Mouse (Mus musculus): ENCODE results near the gene Ikzf2. TPM values are rescaled to one million over a fixed set of nuclear protein-coding genes. Genes with fewer than 3 reads are reported as not detected.

Ikzf2 gene
- polyA plus RNA-seq, 1 experiment from 2014 or later: 1.9 TPM

DNA sequence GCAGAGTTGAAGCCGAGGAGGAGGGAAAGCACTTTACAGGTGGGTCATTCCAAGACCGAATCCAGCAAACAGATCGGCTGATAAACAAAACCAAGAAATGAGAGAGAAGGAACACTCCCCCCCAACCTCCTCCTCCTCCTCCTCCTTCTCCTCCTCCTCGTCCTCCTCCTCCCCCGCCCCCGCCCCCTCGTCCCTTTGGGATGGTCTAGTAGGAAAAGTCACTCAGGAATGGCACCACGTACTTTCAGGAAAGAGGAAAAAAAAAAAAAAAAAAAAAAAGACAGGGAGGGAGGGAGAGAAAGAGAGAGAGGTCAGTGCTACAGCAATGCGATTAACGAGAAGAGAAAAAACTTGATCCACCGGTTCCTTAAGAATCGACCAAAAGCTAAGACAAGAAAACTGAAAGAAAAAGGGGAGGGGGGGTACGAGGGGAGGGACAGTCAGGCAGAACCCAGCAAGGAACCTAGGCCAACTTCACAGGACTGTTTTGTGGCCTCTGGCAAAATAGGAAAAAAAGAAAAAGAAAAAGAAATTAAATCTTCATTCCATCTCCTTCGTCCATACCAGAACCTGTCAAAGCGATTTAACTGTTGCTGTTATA lies 1.1 kb downstream of the Ikzf2 start:
- Histone ChIP-seq H3K4me1 (peaks cover 16% of the 10 kb centered on the region), H3K27me3 (replicated peaks) (no peaks in the 10 kb centered on the region), H3K9me3 (no peaks in the 10 kb centered on the region), H3K9ac (peak overlapping the region; percentile 91), H3K36me3 (no peaks in the 10 kb centered on the region), H3K27ac (replicated peaks) (peak overlapping the region; percentile 61), H3K4me3 (peak overlapping the region; percentile 87), H3K4me2 (peak overlapping the region; percentile 92)
- under 1% methylated on average over 12 of the region's 15 CpGs for WGBS
- ATAC-seq (ENCODE audit: extremely low read depth, insufficient number of reproducible peaks, low FRiP score, low TSS enrichment): no peak

DNA sequence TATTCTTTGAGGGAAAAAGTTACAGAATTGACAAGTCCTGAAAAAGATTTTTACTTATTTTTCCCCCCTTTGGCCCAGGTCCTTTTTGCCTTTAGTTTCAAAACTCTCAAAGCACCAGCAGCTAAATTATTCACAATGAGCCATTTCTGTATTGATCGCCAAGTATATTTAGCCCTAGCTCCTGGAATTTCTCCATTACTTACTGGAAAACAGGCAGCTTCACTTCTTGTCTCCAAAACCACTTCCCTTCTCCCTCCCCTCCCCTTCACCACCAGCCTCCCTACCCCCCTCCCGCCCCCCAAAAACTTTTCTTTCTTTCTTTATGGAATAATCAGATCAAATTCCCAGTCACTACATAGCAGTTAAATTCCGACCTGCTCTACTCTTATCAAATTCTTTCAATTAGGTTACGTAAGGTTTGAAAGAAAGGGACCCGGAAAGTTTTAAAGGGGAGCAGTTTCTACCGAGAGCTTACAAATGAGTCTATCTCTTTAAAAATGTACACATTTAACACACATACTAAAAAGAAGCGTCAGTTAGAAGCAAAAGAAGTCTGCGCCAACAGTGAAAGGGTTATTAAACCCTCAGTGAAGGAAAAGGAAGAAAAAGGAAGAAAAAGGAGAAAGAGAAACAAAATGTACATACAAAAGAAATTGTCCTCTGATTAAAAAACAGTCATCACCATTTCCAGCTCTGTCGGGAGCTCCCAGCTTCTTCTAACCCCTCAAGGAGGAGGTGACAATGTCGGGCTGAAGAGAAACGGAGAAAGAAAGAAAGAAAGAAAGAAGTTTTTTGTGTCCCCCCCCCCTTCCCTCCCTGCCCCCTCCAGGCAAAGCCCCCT lies 1.8 kb downstream of the Ikzf2 start:
- WGBS: 1% methylated on average over 11 of the region's 11 CpGs
- no peak for ATAC-seq (ENCODE audit: extremely low read depth, insufficient number of reproducible peaks, low FRiP score, low TSS enrichment)
- Histone ChIP-seq H3K4me2 (peak overlapping the region; percentile 92), H3K4me1 (peaks cover 16% of the 10 kb centered on the region), H3K9me3 (no peaks in the 10 kb centered on the region), H3K27me3 (replicated peaks) (no peaks in the 10 kb centered on the region), H3K9ac (peak overlapping the region; percentile 91), H3K27ac (replicated peaks) (peak overlapping the region; percentile 61), H3K4me3 (peak overlapping the region; percentile 87), H3K36me3 (no peaks in the 10 kb centered on the region)

- no peak for ATAC-seq (ENCODE audit: extremely low read depth, insufficient number of reproducible peaks, low FRiP score, low TSS enrichment)
- WGBS: 39% methylated on average over 13 of the region's 13 CpGs
- no peak overlapping the region for H3K9ac ChIP-seq
These were observed 2.6 kb downstream of the Ikzf2 start for GRCm38 (mm10) chr1:69684280-69685040.

DNA sequence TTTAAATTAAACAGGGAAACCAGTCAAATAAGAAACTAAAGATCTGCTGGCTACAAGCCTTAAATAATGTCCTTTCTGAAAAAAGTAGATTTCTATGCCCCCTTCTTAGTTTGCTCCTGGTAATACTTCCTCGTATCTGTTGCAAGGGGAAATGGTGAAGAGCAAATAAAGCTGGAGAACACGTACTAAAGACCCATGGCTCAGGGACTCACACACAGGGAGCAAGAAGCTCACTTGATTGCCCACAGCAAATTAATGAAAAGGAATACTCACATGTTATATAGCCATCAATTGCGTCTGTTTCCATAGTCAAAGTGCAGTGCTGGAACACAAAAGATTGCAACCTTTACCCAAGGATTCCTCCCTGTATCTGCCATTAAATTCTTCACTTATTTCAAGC lies 3.2 kb downstream of the Ikzf2 start:
- ATAC-seq (ENCODE audit: extremely low read depth, insufficient number of reproducible peaks, low FRiP score, low TSS enrichment): no peak
- Histone ChIP-seq H3K9ac (no peak overlapping the region), H3K27me3 (replicated peaks) (no peaks in the 10 kb centered on the region), H3K36me3 (no peaks in the 10 kb centered on the region), H3K4me3 (no peak overlapping the region), H3K27ac (replicated peaks) (no peak overlapping the region), H3K9me3 (no peaks in the 10 kb centered on the region), H3K4me2 (peak overlapping the region; percentile 92; the same call in 1 of the 2 replicates), H3K4me1 (peaks cover 16% of the 10 kb centered on the region)
- 69% methylated on average over 3 of the region's 3 CpGs for whole genome bisulfite sequencing

More at GRCm38 (mm10) chr1:69684280-69685040, 2.6 kb downstream of the Ikzf2 start:
- no peaks in the 10 kb centered on the region for H3K36me3 ChIP-seq
- H3K4me3 ChIP-seq: peak overlapping the region; percentile 87
- peak overlapping the region; percentile 92 for H3K4me2 ChIP-seq
- H3K27ac ChIP-seq (replicated peaks): no peak overlapping the region
- H3K4me1 ChIP-seq: peaks cover 16% of the 10 kb centered on the region
- H3K27me3 ChIP-seq (replicated peaks): no peaks in the 10 kb centered on the region
- no peaks in the 10 kb centered on the region for H3K9me3 ChIP-seq

DNA sequence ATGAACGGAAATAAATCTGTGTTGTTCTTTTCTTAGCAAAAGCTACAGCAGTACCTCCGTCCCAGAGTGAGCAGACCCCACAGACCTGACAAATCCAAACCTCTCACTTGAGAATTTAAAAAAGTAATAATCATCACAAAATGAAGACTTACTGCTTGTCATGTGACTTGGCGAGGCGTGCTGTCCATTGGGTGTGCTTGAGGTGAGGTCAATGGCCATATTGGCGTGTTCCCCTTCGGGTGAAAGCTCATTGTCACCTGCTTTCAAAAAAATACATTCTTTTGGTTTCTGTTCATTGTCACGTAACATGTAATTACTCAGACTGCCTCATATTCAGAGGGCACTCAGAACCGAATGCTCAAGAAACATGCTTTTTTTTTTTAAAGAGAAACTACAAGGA lies 4.0 kb downstream of the Ikzf2 start:
- ATAC-seq (ENCODE audit: extremely low read depth, insufficient number of reproducible peaks, low FRiP score, low TSS enrichment): no peak
- H3K9ac ChIP-seq: no peak overlapping the region
- WGBS: 77% methylated on average over 8 of the region's 8 CpGs
- no peaks in the 10 kb centered on the region for H3K36me3 ChIP-seq
- H3K9me3 ChIP-seq: no peaks in the 10 kb centered on the region
- H3K4me1 ChIP-seq: peaks cover 13% of the 10 kb centered on the region
- no peaks in the 10 kb centered on the region for H3K27me3 ChIP-seq (replicated peaks)
- H3K4me3 ChIP-seq: no peak overlapping the region
- no peak overlapping the region for H3K4me2 ChIP-seq
- H3K27ac ChIP-seq (replicated peaks): no peak overlapping the region

- no peak for ATAC-seq (ENCODE audit: extremely low read depth, insufficient number of reproducible peaks, low FRiP score, low TSS enrichment)
- WGBS: 59% methylated on average over 3 of the region's 3 CpGs
- Histone ChIP-seq H3K9ac (no peak overlapping the region), H3K27me3 (replicated peaks) (no peaks in the 10 kb centered on the region), H3K27ac (replicated peaks) (no peak overlapping the region), H3K9me3 (no peaks in the 10 kb centered on the region), H3K36me3 (no peaks in the 10 kb centered on the region), H3K4me1 (peaks cover 13% of the 10 kb centered on the region), H3K4me3 (no peak overlapping the region), H3K4me2 (no peak overlapping the region)
These were observed 4.8 kb downstream of the Ikzf2 start for GRCm38 (mm10) chr1:69682261-69682660.

DNA sequence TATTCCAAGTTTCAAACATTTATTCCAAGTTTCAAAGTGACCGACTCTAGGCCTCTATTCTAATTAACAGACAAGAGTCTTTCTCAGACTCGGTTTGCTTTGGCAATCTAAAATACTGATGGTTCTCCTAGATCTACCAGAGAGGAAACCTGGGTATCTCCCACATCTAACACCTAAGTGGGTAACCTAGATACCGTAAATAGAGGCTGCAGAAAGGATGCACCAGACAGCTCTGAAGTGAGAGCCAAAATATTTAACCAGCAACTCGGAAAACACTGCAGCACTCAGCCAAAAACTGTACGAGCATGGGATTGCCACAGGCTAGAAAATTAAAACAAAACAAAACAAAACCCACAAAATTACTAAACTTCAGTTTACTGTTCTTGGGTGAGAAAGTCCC lies 6.0 kb downstream of the Ikzf2 start:
- 72% methylated on average over 5 of the region's 5 CpGs for WGBS
- Histone ChIP-seq H3K36me3 (no peaks in the 10 kb centered on the region), H3K4me1 (peaks cover 11% of the 10 kb centered on the region), H3K4me2 (no peak overlapping the region), H3K4me3 (no peak overlapping the region), H3K27ac (replicated peaks) (no peak overlapping the region), H3K9ac (no peak overlapping the region), H3K9me3 (no peaks in the 10 kb centered on the region), H3K27me3 (replicated peaks) (no peaks in the 10 kb centered on the region)
- no peak for ATAC-seq (ENCODE audit: extremely low read depth, insufficient number of reproducible peaks, low FRiP score, low TSS enrichment)

DNA sequence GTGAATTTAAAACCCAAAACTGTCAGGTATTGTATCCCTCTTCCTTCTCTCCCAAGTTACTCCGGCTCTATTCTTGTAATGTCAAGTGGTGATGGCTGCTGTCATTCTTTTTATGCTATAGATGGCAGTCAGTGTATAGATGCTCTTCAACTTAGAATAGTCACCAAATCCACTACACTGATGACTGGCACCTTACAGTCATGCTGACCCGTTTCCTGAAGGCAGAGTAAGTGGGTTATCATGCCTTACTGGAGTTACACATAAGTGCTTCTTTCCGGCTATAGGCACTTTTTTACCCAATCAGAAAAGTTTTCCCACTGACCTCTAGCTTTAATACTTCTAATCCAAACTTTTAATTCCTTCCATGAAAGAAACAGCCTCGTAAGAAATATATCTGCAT lies 6.5 kb downstream of the Ikzf2 start:
- ATAC-seq (ENCODE audit: extremely low read depth, insufficient number of reproducible peaks, low FRiP score, low TSS enrichment): no peak
- Histone ChIP-seq H3K4me3 (no peak overlapping the region), H3K4me2 (no peak overlapping the region), H3K27ac (replicated peaks) (no peak overlapping the region), H3K4me1 (peaks cover 11% of the 10 kb centered on the region), H3K9ac (no peak overlapping the region), H3K36me3 (no peaks in the 10 kb centered on the region), H3K27me3 (replicated peaks) (no peaks in the 10 kb centered on the region), H3K9me3 (no peaks in the 10 kb centered on the region)
- WGBS: 68% methylated on average over 4 of the region's 4 CpGs

DNA sequence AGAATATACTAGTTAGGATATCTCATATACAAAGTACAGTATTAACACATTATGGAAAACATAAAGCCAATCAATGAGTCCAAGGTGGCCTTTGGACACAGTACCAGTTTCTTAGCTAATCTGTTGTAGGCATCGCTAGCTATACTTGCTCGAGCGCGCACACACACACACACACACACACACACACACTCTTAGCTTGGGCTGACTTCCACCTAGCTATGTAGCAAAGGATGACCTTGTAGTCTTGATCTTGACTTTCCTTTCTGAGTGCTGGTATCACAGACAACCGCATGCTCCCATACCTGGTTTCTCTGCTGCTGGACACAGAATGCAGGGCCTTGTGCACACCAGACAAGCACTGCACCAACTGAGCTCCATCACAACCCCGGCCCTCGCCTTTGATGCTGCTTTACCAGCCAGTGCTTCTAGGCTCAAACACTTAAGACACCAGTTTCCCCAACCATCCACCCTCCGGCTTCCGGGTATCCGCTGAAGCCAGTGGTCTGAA lies 17.1 kb downstream of the Ikzf2 start:
- H3K4me1 ChIP-seq: peaks cover 6% of the 10 kb centered on the region; the same call in 1 of the 2 replicates
- H3K36me3 ChIP-seq: no peaks in the 10 kb centered on the region
- no peaks in the 10 kb centered on the region for H3K9me3 ChIP-seq
- H3K4me3 ChIP-seq: no peak overlapping the region
- ATAC-seq (ENCODE audit: extremely low read depth, insufficient number of reproducible peaks, low FRiP score, low TSS enrichment): no peak
- H3K4me2 ChIP-seq: no peak overlapping the region
- WGBS: 82% methylated on average over 10 of the region's 10 CpGs
- no peak overlapping the region for H3K27ac ChIP-seq (replicated peaks)
- no peaks in the 10 kb centered on the region for H3K27me3 ChIP-seq (replicated peaks)
- H3K9ac ChIP-seq: no peak overlapping the region

- peaks cover 6% of the 10 kb centered on the region; the same call in 1 of the 2 replicates for H3K4me1 ChIP-seq
- 31% methylated on average over 5 of the region's 5 CpGs for WGBS
- H3K27me3 ChIP-seq (replicated peaks): no peaks in the 10 kb centered on the region
- no peak overlapping the region for H3K4me2 ChIP-seq
- ATAC-seq (ENCODE audit: extremely low read depth, insufficient number of reproducible peaks, low FRiP score, low TSS enrichment): no peak
- H3K4me3 ChIP-seq: no peak overlapping the region
- no peak overlapping the region for H3K27ac ChIP-seq (replicated peaks)
- no peaks in the 10 kb centered on the region for H3K9me3 ChIP-seq
- H3K36me3 ChIP-seq: no peaks in the 10 kb centered on the region
- no peak overlapping the region for H3K9ac ChIP-seq
These were observed 19.6 kb downstream of the Ikzf2 start for GRCm38 (mm10) chr1:69667456-69667855.

- Histone ChIP-seq H3K27me3 (replicated peaks) (no peaks in the 10 kb centered on the region), H3K36me3 (no peaks in the 10 kb centered on the region), H3K27ac (replicated peaks) (peak overlapping the region; percentile 42; the same call in 1 of the 2 replicates), H3K4me2 (peak overlapping the region; percentile 7; the same call in 1 of the 2 replicates), H3K4me1 (peaks cover 23% of the 10 kb centered on the region), H3K4me3 (no peak overlapping the region), H3K9me3 (no peaks in the 10 kb centered on the region), H3K9ac (no peak overlapping the region)
- WGBS: 40% methylated on average over 2 of the region's 2 CpGs
- ATAC-seq (ENCODE audit: extremely low read depth, insufficient number of reproducible peaks, low FRiP score, low TSS enrichment): no peak
These were observed 27.3 kb downstream of the Ikzf2 start for GRCm38 (mm10) chr1:69659779-69660178.
